Mouse (Mus musculus) gastrocnemius, adult 2 months (tissue): ENCODE measurements around the gene Gstp2. TPM values are rescaled to one million over a fixed set of nuclear protein-coding genes. Genes with fewer than 3 reads are reported as not detected.

Source experiments
- DNase-seq: peaks from one replicate; pipeline ENCODE4 v3.0.0; 2022
- H3K27ac ChIP-seq: fragments of 200-600 bp; 2 replicates; pipeline ENCODE4 v1.8.1; 2022; ENCODE audit warnings: mild to moderate bottlenecking
- H3K4me3 ChIP-seq: fragments of 200-600 bp; 2 replicates; pipeline ENCODE4 v1.8.1; 2022; ENCODE audit warnings: mild to moderate bottlenecking, moderate library complexity
- CTCF ChIP-seq: fragments of 200-600 bp; IDR thresholded peaks from 2 replicates; pipeline ENCODE4 v1.8.1; 2022; ENCODE audit warnings: antibody characterized with exemption, mild to moderate bottlenecking, moderate library complexity
- intact Hi-C: fragments of 180-260 bp; cut with DNase I; formaldehyde crosslinking; loops from one replicate; pipeline ENCODE4 v1.15.1; 2025
- long read RNA-seq, 2 experiments: library from polyadenylated mRNA; stranded (forward); transcript quantifications; one replicate each; pipeline ENCODE4 v2.0.0; 2021
- total RNA-seq, 2 experiments: library from RNA; stranded (reverse); gene quantifications; 2 replicates each; pipeline ENCODE4 v1.2.3; 2021

Gene Gstp2
- 100 to 1,000 TPM; 169 to 183 TPM for total RNA-seq
- long read RNA-seq, experiment 1, transcript Gstp2-201 (7 exons, 797 nt) = major isoform, 72 of 78 reads
- long read RNA-seq, experiment 1, partial matches to known transcripts = 2 of 78 reads
- long read RNA-seq, experiment 1, other reads (novel, unspliced or antisense) = 4 of 78 reads
- long read RNA-seq, experiment 2, transcript Gstp2-201 (7 exons, 797 nt) = major isoform, 75 of 86 reads
- long read RNA-seq, experiment 2, partial matches to known transcripts = 6 of 86 reads
- long read RNA-seq, experiment 2, other reads (novel, unspliced or antisense) = 4 of 86 reads

GRCm38 (mm10) chr19:4045966-4046865 lies at the start of gene Gstp2:
Gene Gstp2 (minus strand): TSS chr19:4046023.
- TF ChIP-seq CTCF = peak; percentile 62

DNA sequence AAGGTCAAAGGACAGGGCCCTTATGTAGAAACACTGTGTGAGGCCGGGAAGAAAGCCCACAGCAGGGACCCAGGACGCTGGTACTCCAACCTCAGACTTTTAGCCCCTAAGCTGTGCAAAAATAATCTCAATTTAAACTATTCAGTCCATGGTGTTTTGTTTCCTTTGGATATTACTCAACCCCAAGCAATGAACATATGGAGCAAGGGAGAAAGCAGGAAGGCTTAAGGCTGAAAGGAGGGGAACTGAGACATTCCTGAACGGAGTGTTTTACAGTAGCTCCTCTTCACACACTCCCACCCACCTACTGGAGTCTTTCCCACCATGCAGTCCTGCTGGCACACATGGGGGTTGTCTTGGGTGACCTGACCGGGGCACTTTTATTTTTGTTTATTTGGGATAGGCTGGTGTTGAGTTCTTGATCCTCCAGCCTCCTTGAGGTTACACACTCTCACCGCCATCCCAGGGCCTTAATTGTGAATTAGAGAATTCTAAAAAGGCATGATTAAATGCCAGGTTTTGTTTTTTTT lies 49.0 kb upstream of the Gstp2 start:
- H3K27ac ChIP-seq = no peak overlapping the region
- no peak for DNase-seq
- no peak overlapping the region for H3K4me3 ChIP-seq
- TF ChIP-seq CTCF = no peak
- intact Hi-C loops = loop anchor here (5.0 kb wide), 1 partner anchor 78 kb away; no protein-coding TSS in a partner anchor

More at GRCm38 (mm10) chr19:4045966-4046865, at the start of gene Gstp2:
- Histone ChIP-seq H3K27ac (peak within 1 kb of the TSS; percentile 89), H3K4me3 (peak within 1 kb of the TSS; percentile 61)
- peak; percentile 85 for DNase-seq
- intact Hi-C loops = no loop called here

GRCm38 (mm10) chr19:4094348-4094747 lies 48.5 kb upstream of the Gstp2 start:
- DNase-seq = no peak
- TF ChIP-seq CTCF = no peak
- no peak overlapping the region for H3K4me3 ChIP-seq
- intact Hi-C loops = no loop called here
- H3K27ac ChIP-seq = no peak overlapping the region

DNA sequence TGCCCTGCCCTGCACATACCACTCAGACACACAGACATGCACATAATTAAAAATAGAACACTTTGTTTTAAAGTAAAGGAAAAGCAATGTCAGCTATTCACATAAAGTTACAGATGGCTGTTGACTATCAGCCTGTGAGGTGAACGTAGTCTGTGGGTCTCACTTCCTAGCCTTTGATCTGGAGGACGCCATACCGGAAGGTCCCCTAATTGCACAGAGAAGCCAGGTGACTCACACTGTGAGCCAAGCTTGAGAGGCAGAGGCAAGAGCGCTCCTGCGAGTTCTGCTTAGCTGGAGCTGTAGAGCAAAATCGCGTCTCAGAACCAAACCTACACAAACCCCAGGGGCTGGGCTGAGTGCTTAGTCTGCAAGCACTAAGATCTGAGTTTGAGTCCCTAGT lies 47.9 kb upstream of the Gstp2 start:
- no peak overlapping the region for H3K4me3 ChIP-seq
- no peak for DNase-seq
- H3K27ac ChIP-seq = no peak overlapping the region
- TF ChIP-seq CTCF = no peak
- intact Hi-C loops = no loop called here

GRCm38 (mm10) chr19:4092750-4093149 lies 46.9 kb upstream of the Gstp2 start:
- no peak for DNase-seq
- TF ChIP-seq CTCF = no peak
- intact Hi-C loops = no loop called here
- Histone ChIP-seq H3K4me3 (no peak overlapping the region), H3K27ac (no peak overlapping the region)

DNA sequence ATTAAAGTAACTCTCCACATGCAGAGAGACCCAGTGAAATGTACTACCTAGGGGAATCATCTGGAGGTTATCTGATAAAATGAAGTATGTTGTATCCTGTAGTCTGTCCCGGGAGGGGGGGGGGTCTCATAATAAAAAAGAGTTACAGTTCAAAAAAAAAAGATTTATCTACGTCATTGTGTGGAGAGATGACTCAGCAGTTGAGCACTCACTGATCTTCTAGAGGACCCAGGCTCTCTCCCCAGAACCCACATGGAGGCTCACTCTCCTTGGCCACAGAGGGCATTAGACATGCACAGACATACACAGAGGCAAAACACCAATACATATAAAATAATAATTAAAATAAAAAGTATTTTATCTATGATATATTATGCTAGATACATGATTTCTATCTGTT lies 45.6 kb upstream of the Gstp2 start:
- H3K27ac ChIP-seq = no peak overlapping the region
- no peak for TF ChIP-seq CTCF
- no peak for DNase-seq
- intact Hi-C loops = no loop called here
- no peak overlapping the region for H3K4me3 ChIP-seq

- intact Hi-C loops = no loop called here
- DNase-seq = no peak
Observed at GRCm38 (mm10) chr19:4090446-4090845, 44.6 kb upstream of the Gstp2 start.

DNA sequence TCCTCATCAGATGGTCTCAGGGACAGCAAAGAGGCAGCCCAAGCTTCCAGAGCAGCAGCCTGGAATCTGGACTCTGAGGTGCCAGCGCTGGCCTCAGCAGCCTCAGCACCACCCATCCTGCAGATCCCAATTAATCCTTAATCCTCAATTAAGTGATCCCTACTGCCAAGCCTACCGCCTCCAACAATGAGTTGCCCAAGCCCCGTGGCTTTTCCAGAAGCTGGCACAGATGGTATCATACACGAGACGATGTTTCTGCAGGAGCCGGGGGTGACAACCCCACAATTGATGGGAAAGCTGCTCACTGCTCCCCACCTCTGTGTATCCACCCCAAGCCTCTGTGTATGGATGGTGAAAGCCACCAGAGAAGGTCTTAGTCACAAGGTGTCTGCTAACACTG lies 43.3 kb upstream of the Gstp2 start:
- TF ChIP-seq CTCF = no peak
- DNase-seq = no peak
- intact Hi-C loops = no loop called here
- no peak overlapping the region for H3K4me3 ChIP-seq
- H3K27ac ChIP-seq = no peak overlapping the region

More at GRCm38 (mm10) chr19:4090446-4090845, 44.6 kb upstream of the Gstp2 start:
- H3K27ac ChIP-seq = no peak overlapping the region
- H3K4me3 ChIP-seq = no peak overlapping the region
- no peak for TF ChIP-seq CTCF

DNA sequence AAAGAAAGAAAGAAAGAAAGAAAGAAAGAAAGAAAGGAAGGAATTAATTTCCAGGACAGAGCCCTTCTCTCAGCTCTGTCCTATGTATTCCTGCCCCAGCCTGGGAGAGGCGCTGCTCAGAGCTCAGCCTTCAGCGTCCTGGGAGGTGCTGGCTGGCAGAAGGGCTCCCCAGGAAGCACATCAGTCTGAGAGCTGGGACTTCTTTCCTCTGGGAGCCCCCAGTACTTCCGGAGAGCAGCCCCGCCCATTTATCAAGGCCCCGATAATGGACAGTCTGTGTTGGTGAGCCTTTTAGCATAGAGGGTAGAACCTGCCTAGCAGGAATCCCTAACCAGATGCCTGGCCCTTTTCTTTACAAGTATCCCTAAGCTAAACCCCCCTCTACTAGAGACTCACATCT lies 42.3 kb upstream of the Gstp2 start:
- Histone ChIP-seq H3K27ac (no peak overlapping the region), H3K4me3 (no peak overlapping the region)
- no peak for TF ChIP-seq CTCF
- intact Hi-C loops = no loop called here
- DNase-seq = no peak

GRCm38 (mm10) chr19:4087090-4087489 lies 41.3 kb upstream of the Gstp2 start:
- no peak for DNase-seq
- H3K4me3 ChIP-seq = no peak overlapping the region
- no peak overlapping the region for H3K27ac ChIP-seq
- no peak for TF ChIP-seq CTCF
- intact Hi-C loops = no loop called here

GRCm38 (mm10) chr19:4086156-4086555 lies 40.3 kb upstream of the Gstp2 start:
- TF ChIP-seq CTCF = no peak
- no peak overlapping the region for H3K4me3 ChIP-seq
- DNase-seq = no peak
- intact Hi-C loops = no loop called here
- H3K27ac ChIP-seq = no peak overlapping the region

DNA sequence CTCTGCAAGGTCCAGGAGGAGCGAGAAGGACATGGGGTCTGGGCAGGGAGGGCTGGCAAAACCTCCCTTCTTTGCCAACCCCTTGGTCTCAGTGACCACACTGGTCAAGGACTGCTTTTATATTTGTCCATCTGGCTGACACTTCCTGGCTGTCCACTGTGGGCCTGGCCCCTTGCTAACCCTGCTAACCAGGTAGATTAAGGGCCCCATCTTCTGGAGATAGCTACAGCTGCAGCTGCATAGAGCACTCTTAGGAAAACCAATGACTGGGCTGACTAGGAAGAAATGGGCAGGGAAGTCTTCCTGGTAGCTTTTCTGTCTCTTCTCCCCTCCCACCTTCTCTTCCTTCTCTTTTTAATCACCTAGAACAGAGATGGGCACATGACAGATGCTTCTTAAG lies 39.2 kb upstream of the Gstp2 start:
- Histone ChIP-seq H3K4me3 (no peak overlapping the region), H3K27ac (no peak overlapping the region)
- no peak for DNase-seq
- intact Hi-C loops = no loop called here
- TF ChIP-seq CTCF = peak; percentile 41

GRCm38 (mm10) chr19:4083826-4084225 lies 38.0 kb upstream of the Gstp2 start:
- H3K27ac ChIP-seq = no peak overlapping the region
- no peak overlapping the region for H3K4me3 ChIP-seq
- DNase-seq = no peak
- no peak for TF ChIP-seq CTCF
- intact Hi-C loops = no loop called here
